Mouse (Mus musculus) regulatory T cell (primary cell): ENCODE results near the gene Sem1.
"Not testable (repeated sequence)": the region's sequence is repeated elsewhere in the genome, so short reads cannot be mapped to it uniquely, and the experiment has no call there.

ENCODE experiments used
- in situ Hi-C: fragments of 300-600 bp; cut with MboI, MseI; formaldehyde crosslinking; loops from one replicate; pipeline ENCODE4 v1.15.1; 2025; ENCODE audit warnings: high pct_unique_total_duplicates

Gene Sem1

GRCm38 (mm10) chr6:6578304-6579149 lies at the start of gene Sem1:
Sem1 (minus strand) TSS chr6:6578663.
- in situ Hi-C loops: loop anchor here (5.0 to 10.0 kb wide), 2 partner anchors 296 to 379 kb away; partner anchors contain the start of gene Sdhaf3

DNA sequence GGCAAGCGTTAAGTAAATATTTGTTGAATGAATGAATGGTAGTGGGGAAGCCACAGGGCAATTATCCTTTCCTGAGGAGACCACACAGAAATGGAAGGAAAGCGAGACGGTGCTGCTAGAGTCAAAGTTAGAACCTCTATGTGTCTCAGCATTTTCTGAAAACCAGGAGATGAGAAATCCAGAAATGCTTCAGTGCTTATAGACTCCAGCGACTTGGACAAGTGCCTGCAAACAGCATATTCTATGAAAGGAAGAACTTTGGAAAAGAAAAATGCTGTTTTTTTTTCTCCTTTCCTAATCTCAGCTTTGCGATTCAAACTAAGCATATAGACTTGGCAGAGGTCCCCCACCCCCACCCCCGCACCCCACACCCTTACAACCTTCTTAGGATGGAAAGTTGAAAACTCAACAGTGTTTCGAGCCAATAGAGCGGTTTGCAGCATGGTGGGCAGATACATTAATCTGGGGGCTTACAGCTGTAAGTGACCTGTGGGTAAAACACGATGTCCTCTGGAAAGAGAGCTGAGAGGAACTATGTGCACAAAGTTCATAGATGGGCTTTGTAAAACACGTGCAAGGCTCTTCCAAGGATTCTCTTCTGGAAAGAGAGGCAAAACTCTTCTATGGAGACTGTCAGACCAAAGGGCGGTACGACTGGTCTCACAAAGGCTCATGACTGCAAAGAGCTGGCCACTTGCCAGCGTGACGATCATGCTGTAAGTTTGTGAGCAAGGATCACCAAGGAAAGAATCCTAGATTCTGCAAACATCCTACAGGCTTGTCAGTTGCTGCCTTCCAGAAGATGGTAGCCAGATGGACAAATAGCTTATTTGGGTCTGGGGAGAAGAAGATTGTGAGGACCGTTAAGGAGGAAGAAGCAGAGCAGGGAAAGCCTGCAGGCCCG lies 44.6 kb upstream of the Sem1 start:
- in situ Hi-C loops: no loop called here

DNA sequence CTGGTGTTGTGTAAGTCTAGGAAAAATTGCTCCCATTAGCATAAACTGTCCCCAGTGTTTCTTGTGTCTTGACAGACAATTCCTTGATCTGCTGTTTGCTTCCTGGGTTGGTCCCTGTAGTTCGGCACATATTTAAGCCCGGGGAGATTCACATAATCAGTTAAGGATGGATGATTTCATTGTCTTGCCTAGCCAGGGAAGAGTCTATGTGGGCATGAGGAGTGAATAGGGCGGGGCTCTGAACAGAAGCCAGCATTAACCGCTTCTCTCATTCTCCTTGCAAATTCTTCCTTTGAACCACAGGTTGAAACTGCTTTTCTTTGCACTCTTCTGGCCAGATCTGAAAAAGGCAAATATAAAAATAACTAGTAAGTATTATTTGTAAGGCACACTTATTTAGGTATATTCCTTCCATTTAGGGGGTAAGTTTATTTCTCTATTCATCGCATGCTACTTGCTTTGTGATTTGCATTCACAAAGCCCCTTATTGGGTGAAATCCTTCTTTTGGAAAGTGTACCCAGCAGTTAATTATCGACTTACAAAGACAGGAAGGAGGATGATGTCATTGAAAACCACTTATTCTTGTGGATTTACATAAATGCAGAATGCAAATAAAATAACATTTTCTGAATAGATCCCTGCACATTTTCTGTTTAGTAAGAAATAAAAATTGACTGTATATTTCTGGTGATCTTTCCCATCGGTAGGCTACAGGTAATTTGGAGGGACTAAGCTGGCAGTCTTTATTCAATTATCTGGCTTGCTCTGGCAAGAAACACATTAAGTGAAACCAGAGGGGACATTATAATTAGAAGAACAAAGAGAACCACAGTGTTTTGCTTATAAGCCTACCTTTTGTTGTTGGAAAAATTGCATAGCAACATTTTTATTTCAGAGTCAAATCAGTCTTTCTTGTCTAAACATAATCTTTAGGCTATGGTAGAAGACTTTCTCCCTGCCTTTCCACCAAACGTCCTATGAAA lies 25.4 kb upstream of the Sem1 start:
- in situ Hi-C loops: no loop called here

GRCm38 (mm10) chr6:6586313-6586712 lies 7.8 kb upstream of the Sem1 start:
- in situ Hi-C loops: no loop called here

- in situ Hi-C loops: no loop called here
Observed at GRCm38 (mm10) chr6:6581849-6582248, 3.4 kb upstream of the Sem1 start.

GRCm38 (mm10) chr6:6577741-6578284 lies 650 bp downstream of the Sem1 start:
- in situ Hi-C loops: loop anchor here (5.0 to 10.0 kb wide), 2 partner anchors 297 to 379 kb away; partner anchors contain the start of gene Sdhaf3

- in situ Hi-C loops: loop anchor here (5.0 to 10.0 kb wide), 2 partner anchors 298 to 380 kb away; partner anchors contain the start of gene Sdhaf3
Observed at GRCm38 (mm10) chr6:6577291-6577690, 1.2 kb downstream of the Sem1 start.

DNA sequence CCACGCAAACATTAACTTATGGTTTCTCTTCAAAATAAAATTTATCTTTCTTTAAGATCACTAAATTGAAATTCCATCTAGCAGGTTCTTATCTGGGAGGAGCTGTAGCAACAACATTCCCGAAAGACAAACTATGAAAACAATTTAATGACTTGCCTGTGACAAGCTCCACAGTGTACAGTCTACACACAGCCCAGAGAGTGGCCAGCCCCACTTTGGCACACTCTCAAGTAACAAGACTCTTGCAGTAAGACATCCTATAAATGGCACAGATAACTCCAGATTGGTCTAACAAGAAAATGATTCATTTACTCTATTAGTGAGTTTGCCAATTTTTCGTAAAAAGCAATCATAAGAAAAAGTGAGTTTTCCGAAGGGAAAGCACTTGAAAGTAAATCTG lies 2.7 kb downstream of the Sem1 start:
- in situ Hi-C loops: loop anchor here (5.0 to 10.0 kb wide), 2 partner anchors 299 to 382 kb away; partner anchors contain the start of gene Sdhaf3

DNA sequence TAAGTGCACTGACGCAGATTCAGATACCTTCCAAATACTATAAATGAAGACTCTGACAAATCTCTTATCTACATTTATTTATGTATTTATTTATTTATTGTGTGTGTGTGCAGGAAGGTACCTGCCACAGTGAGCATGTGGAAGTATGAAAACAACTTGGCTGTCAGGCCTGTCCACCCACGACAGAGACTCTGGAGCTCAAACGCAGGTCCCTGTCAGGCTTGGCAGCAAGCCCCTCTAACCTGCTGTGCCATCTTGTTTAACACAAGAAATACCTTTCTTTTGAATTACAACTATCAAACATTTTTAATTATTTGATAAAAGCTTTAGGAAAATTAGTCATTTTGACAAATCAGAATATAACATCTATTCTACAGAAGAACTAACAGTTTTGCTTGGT lies 10.0 kb downstream of the Sem1 start:
- in situ Hi-C loops: loop anchor here (10.0 kb wide), 1 partner anchor 364 kb away; no protein-coding TSS in a partner anchor

GRCm38 (mm10) chr6:6563691-6564090 lies 14.8 kb downstream of the Sem1 start:
- in situ Hi-C loops: loop anchor here (10.0 kb wide), 1 partner anchor 359 kb away; no protein-coding TSS in a partner anchor

GRCm38 (mm10) chr6:6562716-6563115 lies 15.7 kb downstream of the Sem1 start:
- in situ Hi-C loops: loop anchor here (10.0 kb wide), 1 partner anchor 358 kb away; no protein-coding TSS in a partner anchor

GRCm38 (mm10) chr6:6557647-6558046 lies 20.8 kb downstream of the Sem1 start:
- in situ Hi-C loops: no loop called here

DNA sequence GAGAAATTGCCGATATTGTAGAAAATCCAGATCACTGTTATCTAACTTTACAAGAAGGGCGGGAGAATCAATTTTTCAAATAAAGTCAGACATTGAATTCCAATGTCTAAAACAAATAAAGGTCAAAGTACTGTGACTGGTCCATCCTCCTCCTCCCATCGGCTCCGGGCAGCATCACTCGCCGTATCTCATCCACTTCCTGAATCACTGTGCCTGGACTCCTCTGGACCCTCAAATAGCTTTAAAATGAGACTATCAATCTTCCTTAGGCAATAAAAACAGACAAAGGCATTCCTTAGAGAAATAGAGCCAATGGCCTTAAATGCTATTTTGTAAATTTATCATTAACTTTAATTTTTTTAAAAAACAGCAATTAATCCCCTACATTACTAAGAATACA lies 26.5 kb downstream of the Sem1 start:
- in situ Hi-C loops: no loop called here

DNA sequence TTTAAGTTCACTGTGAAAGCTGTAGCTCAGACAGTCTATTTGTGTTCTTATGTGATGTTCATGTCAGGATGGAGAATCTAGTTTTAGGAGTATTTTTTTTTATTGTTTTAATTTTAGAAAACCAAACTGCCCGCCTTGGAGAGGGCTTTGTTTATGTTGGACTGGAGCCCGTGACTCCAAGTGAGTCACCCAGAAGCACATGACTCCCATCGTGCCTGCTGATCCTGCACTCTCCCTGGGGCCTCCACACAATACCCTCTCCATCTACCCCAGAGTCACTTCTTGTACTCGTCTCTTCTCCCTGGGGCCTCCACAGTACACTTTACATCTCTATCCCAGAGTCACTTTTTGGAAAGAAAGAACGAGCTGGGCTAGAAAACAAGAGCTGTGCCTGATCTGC lies 30.5 kb downstream of the Sem1 start:
- in situ Hi-C loops: no loop called here

DNA sequence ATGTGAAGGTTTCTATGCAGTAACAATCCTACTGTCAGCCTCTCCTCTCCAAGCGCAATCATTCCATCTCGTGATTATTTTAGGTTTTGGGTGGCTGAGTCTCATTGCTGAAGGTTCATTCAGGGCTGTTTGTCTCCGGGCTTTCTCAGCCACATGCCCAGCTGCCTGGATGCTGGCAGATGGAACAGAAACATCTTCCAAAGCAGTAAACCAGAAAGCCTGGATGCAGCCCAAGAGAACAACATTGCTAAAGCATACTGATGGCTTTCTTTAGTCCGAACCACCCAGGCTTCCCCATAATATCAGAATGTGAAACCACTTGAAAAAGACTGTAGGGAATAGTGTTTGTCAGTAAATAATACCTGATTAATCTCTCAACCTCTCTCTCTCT lies 34.2 kb downstream of the Sem1 start:
- in situ Hi-C loops: no loop called here

DNA sequence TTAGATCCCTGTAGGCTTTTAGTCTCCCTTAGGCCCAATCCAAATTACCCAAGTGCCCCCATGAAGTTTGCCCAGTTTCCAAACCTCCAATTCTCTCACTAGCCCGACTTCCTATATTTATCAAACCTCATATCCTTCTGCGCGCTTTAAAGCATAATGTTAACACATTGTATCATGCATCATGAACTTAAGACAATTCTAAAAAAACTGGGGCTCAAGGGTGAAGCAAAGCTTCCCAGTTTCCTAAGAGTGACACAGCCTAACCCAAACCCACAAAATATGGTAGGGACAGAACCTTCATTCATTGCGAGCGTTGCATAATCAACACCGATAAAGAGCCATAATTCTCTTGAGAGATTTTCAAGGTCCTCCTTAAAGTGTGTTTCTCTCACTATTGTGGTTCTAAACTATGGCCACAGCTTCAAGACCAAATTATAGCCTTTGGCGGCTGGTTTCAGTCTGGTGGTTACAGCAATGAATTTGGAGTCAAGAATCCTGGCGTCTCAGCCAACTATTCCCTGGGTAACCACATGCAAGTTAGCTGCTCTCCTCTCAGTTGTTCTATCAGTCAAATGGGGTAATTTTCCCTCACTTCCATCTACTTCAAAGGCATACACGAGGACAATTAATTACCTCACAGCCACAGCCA lies 34.7 kb downstream of the Sem1 start:
- in situ Hi-C loops: no loop called here

GRCm38 (mm10) chr6:6542133-6542532 lies 36.3 kb downstream of the Sem1 start:
- in situ Hi-C loops: no loop called here

- in situ Hi-C loops: no loop called here
Observed at GRCm38 (mm10) chr6:6536781-6537466, 41.5 kb downstream of the Sem1 start.

GRCm38 (mm10) chr6:6536359-6536758 lies 42.1 kb downstream of the Sem1 start:
- in situ Hi-C loops: not testable (repeated sequence)
